Mouse (Mus musculus) neural tube, embryonic 13.5 days (tissue): ENCODE measurements at regions not wholly inside any gene's neighbourhood (a gene's known extent, or its start where the extent isn't known, plus 50 kb on each side); places are given as distances from the start of the nearest gene placed in this dataset.

Source experiments
- ATAC-seq: fragments of 200-750 bp; cut with Nextera tagmentation; 2 replicates; pipeline ENCODE4 v1.8.0; 2017; ENCODE audit warnings: low read depth, mild to moderate bottlenecking, moderate TSS enrichment, moderate library complexity
- H3K27ac ChIP-seq: fragments of 300-500 bp; sonication (generic); replicated peaks from 2 replicates; pipeline ENCODE4 v1.5.1; 2015; ENCODE audit warnings: moderate library complexity, mild to moderate bottlenecking, inconsistent platforms
- H3K27me3 ChIP-seq: fragments of 300-500 bp; sonication (generic); 2 replicates; pipeline ENCODE4 v1.6.1; 2015; ENCODE audit warnings: mild to moderate bottlenecking, inconsistent platforms
- H3K36me3 ChIP-seq: fragments of 300-500 bp; sonication (generic); 2 replicates; pipeline ENCODE4 v1.6.1; 2015; ENCODE audit warnings: mild to moderate bottlenecking, inconsistent platforms
- H3K4me1 ChIP-seq: fragments of 300-500 bp; sonication (generic); replicated peaks from 2 replicates; pipeline ENCODE4 v1.6.1; 2015; ENCODE audit warnings: inconsistent platforms
- H3K4me2 ChIP-seq: fragments of 300-500 bp; sonication (generic); 2 replicates; pipeline ENCODE4 v1.6.1; 2015; ENCODE audit warnings: inconsistent platforms, mild to moderate bottlenecking, moderate library complexity
- H3K4me3 ChIP-seq: fragments of 300-500 bp; sonication (generic); 2 replicates; pipeline ENCODE4 v1.5.1; 2015; ENCODE audit warnings: mild to moderate bottlenecking, inconsistent platforms
- H3K9ac ChIP-seq: fragments of 300-500 bp; sonication (generic); 2 replicates; pipeline ENCODE4 v1.6.1; 2015; ENCODE audit warnings: moderate library complexity, mild to moderate bottlenecking, inconsistent platforms
- H3K9me3 ChIP-seq: fragments of 300-500 bp; sonication (generic); 2 replicates; pipeline ENCODE4 v1.6.1; 2016; ENCODE audit warnings: inconsistent platforms
- WGBS: fragments of 180-500 bp; shearing (Covaris S2); methylation state at CpG from one replicate; pipeline ENCODE4 v1.1.7; 2015; 5-methylcytosine and 5-hydroxymethylcytosine counted together

GRCm38 (mm10) chr3:147189737-147190136, 337.6 kb downstream of the Ttll7 start:
- H3K36me3 ChIP-seq, result no peaks in the 10 kb centered on the region
- no peak overlapping the region for H3K27ac ChIP-seq
- ATAC-seq, result peak; percentile 85
- no peak overlapping the region for H3K9ac ChIP-seq
- H3K27me3 ChIP-seq, result no peaks in the 10 kb centered on the region
- H3K4me3 ChIP-seq, result no peak overlapping the region
- WGBS, result 43% methylated on average over 2 of the region's 2 CpGs
- no peaks in the 10 kb centered on the region for H3K4me1 ChIP-seq
- H3K4me2 ChIP-seq, result no peak overlapping the region
- no peaks in the 10 kb centered on the region for H3K9me3 ChIP-seq

- Histone ChIP-seq H3K36me3 (no peaks in the 10 kb centered on the region), H3K9ac (no peak overlapping the region), H3K27ac (no peak overlapping the region), H3K9me3 (no peaks in the 10 kb centered on the region), H3K4me3 (no peak overlapping the region), H3K4me2 (no peak overlapping the region), H3K27me3 (no peaks in the 10 kb centered on the region), H3K4me1 (peaks cover 11% of the 10 kb centered on the region; the same call in 1 of the 2 replicates)
- ATAC-seq, result no peak
- WGBS, result 71% methylated on average over 8 of the region's 8 CpGs
Observed at GRCm38 (mm10) chr3:147196626-147197025, 344.5 kb downstream of the Ttll7 start.

GRCm38 (mm10) chr3:147197215-147197614, 345.0 kb downstream of the Ttll7 start:
- H3K4me3 ChIP-seq, result no peak overlapping the region
- no peaks in the 10 kb centered on the region for H3K36me3 ChIP-seq
- H3K9me3 ChIP-seq, result no peaks in the 10 kb centered on the region
- no peaks in the 10 kb centered on the region for H3K27me3 ChIP-seq
- H3K27ac ChIP-seq, result no peak overlapping the region
- H3K4me2 ChIP-seq, result no peak overlapping the region
- WGBS, result 53% methylated on average over 2 of the region's 2 CpGs
- no peak overlapping the region for H3K9ac ChIP-seq
- peaks cover 11% of the 10 kb centered on the region; the same call in 1 of the 2 replicates for H3K4me1 ChIP-seq
- no peak for ATAC-seq

- H3K36me3 ChIP-seq, result no peaks in the 10 kb centered on the region
- WGBS, result 55% methylated on average over 5 of the region's 5 CpGs
Observed at GRCm38 (mm10) chr3:147211127-147211940, 359.2 kb downstream of the Ttll7 start.

GRCm38 (mm10) chr3:147228663-147229062, 376.5 kb downstream of the Ttll7 start:
- no peak overlapping the region for H3K27ac ChIP-seq
- no peak overlapping the region for H3K4me3 ChIP-seq
- no peak overlapping the region for H3K4me2 ChIP-seq
- ATAC-seq, result no peak
- no peak overlapping the region for H3K9ac ChIP-seq
- H3K4me1 ChIP-seq, result no peaks in the 10 kb centered on the region
- H3K27me3 ChIP-seq, result no peaks in the 10 kb centered on the region
- no peaks in the 10 kb centered on the region for H3K9me3 ChIP-seq
- 97% methylated on average over 2 of the region's 2 CpGs for WGBS
- H3K36me3 ChIP-seq, result no peaks in the 10 kb centered on the region

More at GRCm38 (mm10) chr3:147211127-147211940, 359.2 kb downstream of the Ttll7 start:
- H3K4me2 ChIP-seq, result no peak overlapping the region
- H3K27ac ChIP-seq, result no peak overlapping the region
- ATAC-seq, result no peak
- H3K9me3 ChIP-seq, result no peaks in the 10 kb centered on the region
- H3K4me3 ChIP-seq, result no peak overlapping the region
- H3K4me1 ChIP-seq, result no peaks in the 10 kb centered on the region
- no peaks in the 10 kb centered on the region for H3K27me3 ChIP-seq
- no peak overlapping the region for H3K9ac ChIP-seq

GRCm38 (mm10) chr3:147230594-147230993, 378.4 kb downstream of the Ttll7 start:
- Histone ChIP-seq H3K9me3 (no peaks in the 10 kb centered on the region), H3K27me3 (no peaks in the 10 kb centered on the region), H3K9ac (no peak overlapping the region), H3K36me3 (no peaks in the 10 kb centered on the region), H3K4me3 (no peak overlapping the region), H3K4me2 (no peak overlapping the region), H3K4me1 (no peaks in the 10 kb centered on the region), H3K27ac (no peak overlapping the region)
- 87% methylated on average over 7 of the region's 7 CpGs for WGBS
- ATAC-seq, result no peak

- 97% methylated on average over 1 of the region's 1 CpGs for WGBS
Observed at GRCm38 (mm10) chr3:147238398-147238797, 386.2 kb downstream of the Ttll7 start.

GRCm38 (mm10) chr3:147240651-147241050, 388.5 kb downstream of the Ttll7 start:
- 43% methylated on average over 4 of the region's 4 CpGs for WGBS
- H3K4me2 ChIP-seq, result no peak overlapping the region

More at GRCm38 (mm10) chr3:147238398-147238797, 386.2 kb downstream of the Ttll7 start:
- Histone ChIP-seq H3K27ac (no peak overlapping the region), H3K4me1 (no peaks in the 10 kb centered on the region), H3K9ac (no peak overlapping the region), H3K9me3 (no peaks in the 10 kb centered on the region), H3K27me3 (no peaks in the 10 kb centered on the region), H3K36me3 (no peaks in the 10 kb centered on the region), H3K4me2 (no peak overlapping the region), H3K4me3 (no peak overlapping the region)
- no peak for ATAC-seq

GRCm38 (mm10) chr3:147244911-147245430, 392.8 kb downstream of the Ttll7 start:
- no peaks in the 10 kb centered on the region for H3K9me3 ChIP-seq
- H3K4me1 ChIP-seq, result no peaks in the 10 kb centered on the region
- H3K4me2 ChIP-seq, result no peak overlapping the region
- no peaks in the 10 kb centered on the region for H3K27me3 ChIP-seq
- H3K9ac ChIP-seq, result no peak overlapping the region
- H3K27ac ChIP-seq, result no peak overlapping the region
- no peak for ATAC-seq
- 75% methylated on average over 5 of the region's 5 CpGs for WGBS
- no peak overlapping the region for H3K4me3 ChIP-seq
- H3K36me3 ChIP-seq, result no peaks in the 10 kb centered on the region

More at GRCm38 (mm10) chr3:147240651-147241050, 388.5 kb downstream of the Ttll7 start:
- Histone ChIP-seq H3K4me3 (no peak overlapping the region), H3K27me3 (no peaks in the 10 kb centered on the region), H3K27ac (no peak overlapping the region), H3K36me3 (no peaks in the 10 kb centered on the region), H3K4me1 (no peaks in the 10 kb centered on the region), H3K9me3 (no peaks in the 10 kb centered on the region), H3K9ac (no peak overlapping the region)
- ATAC-seq, result no peak

GRCm38 (mm10) chr3:147246141-147246540, 394.0 kb downstream of the Ttll7 start:
- H3K4me1 ChIP-seq, result 0 out of 2 replicates have a peak, but pooled peaks cover 3% of the 10 kb centered on the region
- no peak for ATAC-seq
- no peaks in the 10 kb centered on the region for H3K9me3 ChIP-seq
- no peaks in the 10 kb centered on the region for H3K27me3 ChIP-seq
- no peak overlapping the region for H3K9ac ChIP-seq
- H3K36me3 ChIP-seq, result no peaks in the 10 kb centered on the region
- H3K4me2 ChIP-seq, result no peak overlapping the region
- no peak overlapping the region for H3K27ac ChIP-seq
- H3K4me3 ChIP-seq, result no peak overlapping the region
- 83% methylated on average over 5 of the region's 5 CpGs for WGBS

GRCm38 (mm10) chr3:147249466-147249865, 397.3 kb downstream of the Ttll7 start:
- no peak overlapping the region for H3K4me3 ChIP-seq
- no peaks in the 10 kb centered on the region for H3K9me3 ChIP-seq
- H3K9ac ChIP-seq, result no peak overlapping the region
- 87% methylated on average over 1 of the region's 1 CpGs for WGBS
- H3K27ac ChIP-seq, result no peak overlapping the region
- no peaks in the 10 kb centered on the region for H3K27me3 ChIP-seq
- no peaks in the 10 kb centered on the region for H3K36me3 ChIP-seq
- ATAC-seq, result no peak
- peaks cover 34% of the 10 kb centered on the region for H3K4me1 ChIP-seq
- H3K4me2 ChIP-seq, result no peak overlapping the region

- Histone ChIP-seq H3K9me3 (no peaks in the 10 kb centered on the region), H3K4me2 (no peak overlapping the region), H3K4me1 (peaks cover 37% of the 10 kb centered on the region), H3K9ac (no peak overlapping the region), H3K27me3 (no peaks in the 10 kb centered on the region), H3K36me3 (no peaks in the 10 kb centered on the region), H3K4me3 (no peak overlapping the region), H3K27ac (no peak overlapping the region)
- ATAC-seq, result no peak
- WGBS, result 83% methylated on average over 2 of the region's 2 CpGs
Observed at GRCm38 (mm10) chr3:147249906-147250305, 397.7 kb downstream of the Ttll7 start.
